Mouse (Mus musculus) stomach, embryonic 16.5 days (tissue): ENCODE measurements around the gene Clmn. TPM values are rescaled to one million over a fixed set of nuclear protein-coding genes. Genes with fewer than 3 reads are reported as not detected.

Experiments used
- ATAC-seq: fragments of 200-750 bp; cut with Nextera tagmentation; 2 replicates; pipeline ENCODE4 v1.8.0; 2017; ENCODE audit warnings: moderate number of reproducible peaks, moderate TSS enrichment; ENCODE audit not compliant: insufficient read depth, low FRiP score
- H3K27ac ChIP-seq: fragments of 300-500 bp; sonication (generic); 2 replicates; pipeline ENCODE4 v1.5.1; 2014; ENCODE audit warnings: low read length
- H3K27me3 ChIP-seq: fragments of 300-500 bp; sonication (generic); 2 replicates; pipeline ENCODE4 v1.6.1; 2014; ENCODE audit warnings: low read length, control low read depth, mixed read lengths; ENCODE audit not compliant: control insufficient read depth, insufficient read depth
- H3K36me3 ChIP-seq: fragments of 300-500 bp; sonication (generic); 2 replicates; pipeline ENCODE4 v1.6.1; 2014; ENCODE audit warnings: low read length; ENCODE audit not compliant: control insufficient read depth, insufficient read depth
- H3K4me1 ChIP-seq: fragments of 300-500 bp; sonication (generic); 2 replicates; pipeline ENCODE4 v1.6.1; 2014; ENCODE audit warnings: low read length, control low read depth, mixed read lengths; ENCODE audit not compliant: control insufficient read depth, insufficient read depth
- H3K4me2 ChIP-seq: fragments of 300-500 bp; sonication (generic); 2 replicates; pipeline ENCODE4 v1.6.1; 2014; ENCODE audit warnings: low read depth, low read length, mixed read lengths
- H3K4me3 ChIP-seq: fragments of 300-500 bp; sonication (generic); replicated peaks from 2 replicates; pipeline ENCODE4 v1.5.1; 2014; ENCODE audit warnings: mild to moderate bottlenecking, low read length
- H3K9ac ChIP-seq: fragments of 300-500 bp; sonication (generic); 2 replicates; pipeline ENCODE4 v1.6.1; 2014; ENCODE audit warnings: low read length
- H3K9me3 ChIP-seq: fragments of 300-500 bp; sonication (generic); replicated peaks from 2 replicates; pipeline ENCODE4 v1.6.1; 2016; ENCODE audit warnings: low read length, control low read depth; ENCODE audit not compliant: control insufficient read depth
- WGBS: fragments of 180-500 bp; shearing (Covaris S2); extraction: QIAGEN DNeasy Blood & Tissue Kit; methylation state at CpG from one replicate; pipeline ENCODE4 v1.1.7; 2014; 5-methylcytosine and 5-hydroxymethylcytosine counted together
- polyA plus RNA-seq: library from polyadenylated mRNA; unstranded; fragments of >200 nt; fragmentation: Nextera tagmentation; extraction: Ambion mirVana; gene quantifications from 2 replicates; pipeline ENCODE4 v1.2.1, GENCODE M21; 2015

Clmn gene
- polyA plus RNA-seq, 1 experiment from 2014 or later = 2.3 TPM

DNA sequence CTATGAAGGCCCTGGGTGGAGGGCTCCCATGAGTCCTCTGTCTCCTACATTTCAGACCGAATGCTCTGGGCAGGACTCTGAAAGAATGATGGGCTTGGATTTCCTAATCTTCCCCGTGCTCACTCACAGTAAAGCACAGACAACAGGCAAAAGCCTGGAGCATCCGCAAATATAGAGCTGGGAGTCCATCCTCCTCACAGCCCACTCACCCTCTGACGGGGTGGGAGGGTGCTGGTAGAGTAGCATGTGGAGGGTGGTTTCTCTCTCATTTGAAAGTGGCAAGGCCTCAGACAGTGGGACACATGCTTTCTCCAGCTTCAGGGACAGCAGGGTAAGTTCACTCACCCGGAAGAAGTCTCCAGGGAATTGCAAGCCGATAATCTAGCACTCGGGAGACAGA lies 21.2 kb upstream of the Clmn start:
- Histone ChIP-seq H3K4me2 (no peak overlapping the region), H3K4me3 (no peak overlapping the region), H3K9me3 (no peaks in the 10 kb centered on the region), H3K27me3 (no peaks in the 10 kb centered on the region), H3K27ac (no peak overlapping the region), H3K9ac (no peak overlapping the region), H3K36me3 (no peaks in the 10 kb centered on the region), H3K4me1 (0 out of 2 replicates have a peak, but pooled peaks cover 4% of the 10 kb centered on the region)
- no peak for ATAC-seq
- 80% methylated on average over 7 of the region's 7 CpGs for WGBS

GRCm38 (mm10) chr12:104882533-104882932 lies 17.7 kb upstream of the Clmn start:
- Histone ChIP-seq H3K27me3 (no peaks in the 10 kb centered on the region), H3K4me3 (no peak overlapping the region), H3K9me3 (no peaks in the 10 kb centered on the region), H3K9ac (no peak overlapping the region), H3K36me3 (no peaks in the 10 kb centered on the region), H3K4me2 (no peak overlapping the region), H3K4me1 (0 out of 2 replicates have a peak, but pooled peaks cover 4% of the 10 kb centered on the region), H3K27ac (peak overlapping the region; percentile 81)
- ATAC-seq = peak; percentile 76
- WGBS = 50% methylated on average over 5 of the region's 5 CpGs

DNA sequence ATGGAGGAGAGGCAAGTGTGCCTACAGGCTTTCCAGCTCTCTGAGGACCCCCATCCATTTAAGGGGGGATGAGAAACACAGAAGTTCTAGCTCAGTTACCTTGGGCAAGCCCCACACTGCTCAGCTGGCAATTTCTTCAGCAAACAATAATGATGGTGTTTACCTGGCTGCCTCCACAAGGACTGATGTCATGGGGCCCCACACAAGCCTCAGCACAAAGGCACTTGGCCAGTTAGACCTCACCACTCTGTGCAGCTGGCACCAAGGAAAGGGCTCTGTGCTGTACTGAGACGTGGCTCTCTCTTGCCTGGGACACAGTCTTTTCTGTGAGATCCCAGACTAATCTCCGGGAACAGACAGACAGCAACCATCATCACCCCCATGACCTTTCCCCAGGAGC lies 17.2 kb upstream of the Clmn start:
- Histone ChIP-seq H3K27ac (peak overlapping the region; percentile 81), H3K4me2 (no peak overlapping the region), H3K4me3 (no peak overlapping the region), H3K9me3 (no peaks in the 10 kb centered on the region), H3K36me3 (no peaks in the 10 kb centered on the region), H3K9ac (no peak overlapping the region), H3K27me3 (no peaks in the 10 kb centered on the region), H3K4me1 (0 out of 2 replicates have a peak, but pooled peaks cover 4% of the 10 kb centered on the region)
- 45% methylated on average over 2 of the region's 2 CpGs for WGBS
- peak; percentile 72 for ATAC-seq

DNA sequence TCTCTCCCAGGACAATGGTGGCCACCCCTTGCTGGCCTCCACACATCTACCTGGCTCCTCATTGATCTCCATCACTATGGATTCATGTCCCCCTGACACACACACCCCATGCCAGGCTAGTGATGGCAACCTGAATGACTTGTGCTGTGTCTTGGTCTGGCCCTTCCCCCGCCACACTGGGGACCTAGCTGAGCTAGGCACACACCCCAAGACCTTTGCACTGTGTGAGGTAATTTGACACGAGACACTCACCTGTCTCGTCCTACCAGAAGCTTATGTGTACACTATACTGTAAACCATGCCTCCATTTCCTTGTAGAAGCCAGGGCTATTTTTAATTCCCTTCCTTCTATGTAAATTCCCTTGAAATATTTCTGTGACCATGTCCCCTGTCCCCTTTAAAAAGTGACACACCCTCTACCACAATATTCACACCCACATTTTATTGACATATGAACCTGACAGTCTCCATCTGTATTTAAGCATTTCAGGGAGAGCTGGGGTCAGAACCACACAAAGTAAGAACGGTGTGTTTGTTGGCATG lies 16.7 kb upstream of the Clmn start:
- no peak overlapping the region for H3K4me2 ChIP-seq

DNA sequence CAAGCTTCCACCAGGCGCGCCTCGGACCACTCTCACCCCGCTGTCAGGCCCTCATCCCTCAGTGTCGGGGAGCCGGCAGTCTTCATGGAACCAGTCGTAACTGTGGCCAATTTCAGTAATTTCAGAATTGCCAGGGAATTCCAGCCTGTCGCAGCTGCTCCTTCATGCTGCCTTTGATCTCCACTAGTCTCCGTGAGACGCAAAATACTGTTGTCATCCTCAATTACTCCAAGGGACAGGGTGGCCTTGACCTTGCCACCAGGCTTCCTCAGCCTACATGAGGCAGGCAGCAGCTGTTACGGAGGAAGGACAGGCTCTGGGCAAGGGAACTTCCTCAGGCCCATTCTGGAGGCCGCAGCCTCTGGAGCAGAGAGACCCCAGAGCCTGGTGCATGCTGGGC lies 15.5 kb upstream of the Clmn start:
- H3K4me3 ChIP-seq = no peak overlapping the region
- WGBS = 65% methylated on average over 12 of the region's 12 CpGs
- H3K9ac ChIP-seq = no peak overlapping the region
- H3K4me1 ChIP-seq = 0 out of 2 replicates have a peak, but pooled peaks cover 4% of the 10 kb centered on the region
- H3K27me3 ChIP-seq = no peaks in the 10 kb centered on the region
- no peaks in the 10 kb centered on the region for H3K9me3 ChIP-seq
- no peak overlapping the region for H3K4me2 ChIP-seq
- no peaks in the 10 kb centered on the region for H3K36me3 ChIP-seq
- H3K27ac ChIP-seq = no peak overlapping the region
- ATAC-seq = no peak

More for the DNA sequence above, 16.7 kb upstream of the Clmn start:
- Histone ChIP-seq H3K4me3 (no peak overlapping the region), H3K27ac (peak overlapping the region; percentile 81), H3K9me3 (no peaks in the 10 kb centered on the region), H3K27me3 (no peaks in the 10 kb centered on the region), H3K4me1 (0 out of 2 replicates have a peak, but pooled peaks cover 4% of the 10 kb centered on the region), H3K9ac (no peak overlapping the region), H3K36me3 (no peaks in the 10 kb centered on the region)
- WGBS = 48% methylated on average over 4 of the region's 4 CpGs
- ATAC-seq = peak; percentile 88

GRCm38 (mm10) chr12:104879577-104879989 lies 14.7 kb upstream of the Clmn start:
- Histone ChIP-seq H3K27me3 (no peaks in the 10 kb centered on the region), H3K36me3 (no peaks in the 10 kb centered on the region), H3K4me3 (no peak overlapping the region), H3K9me3 (no peaks in the 10 kb centered on the region), H3K9ac (no peak overlapping the region), H3K4me1 (0 out of 2 replicates have a peak, but pooled peaks cover 4% of the 10 kb centered on the region), H3K4me2 (no peak overlapping the region), H3K27ac (no peak overlapping the region)
- 64% methylated on average over 10 of the region's 10 CpGs for WGBS
- ATAC-seq = no peak

DNA sequence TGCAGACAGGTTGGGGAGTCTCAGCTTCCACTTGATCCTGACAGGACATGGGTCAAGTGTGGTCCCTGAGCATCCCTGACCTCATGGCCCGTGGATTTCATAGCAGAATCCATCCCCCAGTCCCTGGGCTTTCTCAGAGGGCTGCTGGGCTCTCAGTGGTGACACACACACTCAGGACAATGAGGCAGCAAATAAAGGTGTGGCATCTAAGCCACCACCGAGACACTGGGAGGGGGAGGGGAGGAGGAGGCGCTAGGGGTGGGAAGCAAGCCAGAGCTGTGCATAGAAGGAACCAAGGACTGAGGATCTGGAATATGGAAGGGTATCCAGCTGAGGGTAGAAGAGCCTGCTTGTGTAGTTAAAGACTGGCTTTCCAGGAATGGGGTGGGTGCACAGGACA lies 11.2 kb upstream of the Clmn start:
- 38% methylated on average over 3 of the region's 3 CpGs for WGBS
- H3K9ac ChIP-seq = no peak overlapping the region

DNA sequence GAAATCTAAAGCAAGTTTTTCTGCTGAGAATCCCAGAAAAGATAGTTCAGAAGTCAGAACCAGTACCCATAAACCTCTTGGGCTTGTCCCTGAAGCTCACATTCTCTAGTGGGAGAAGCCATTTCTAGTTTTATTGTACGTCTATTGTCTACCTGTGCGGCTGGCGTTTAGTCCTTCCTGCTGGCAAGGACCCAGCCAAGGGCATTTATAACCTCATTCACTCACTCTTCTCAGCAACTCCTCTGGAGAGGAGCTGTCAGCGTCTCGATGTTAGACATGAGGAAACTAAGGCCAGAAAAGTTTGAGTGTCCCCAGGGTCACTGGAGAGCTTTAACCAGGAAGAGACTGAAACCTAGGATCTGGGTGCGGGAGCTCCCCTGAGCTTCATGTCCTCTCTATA lies 7.1 kb upstream of the Clmn start:
- H3K4me3 ChIP-seq = no peak overlapping the region
- no peaks in the 10 kb centered on the region for H3K9me3 ChIP-seq
- H3K27ac ChIP-seq = no peak overlapping the region
- H3K4me2 ChIP-seq = no peak overlapping the region
- H3K9ac ChIP-seq = no peak overlapping the region
- no peaks in the 10 kb centered on the region for H3K4me1 ChIP-seq
- ATAC-seq = no peak
- H3K36me3 ChIP-seq = no peaks in the 10 kb centered on the region
- no peaks in the 10 kb centered on the region for H3K27me3 ChIP-seq
- WGBS = 91% methylated on average over 6 of the region's 6 CpGs

More for the DNA sequence above, 11.2 kb upstream of the Clmn start:
- Histone ChIP-seq H3K27me3 (no peaks in the 10 kb centered on the region), H3K4me3 (no peak overlapping the region), H3K4me1 (no peaks in the 10 kb centered on the region), H3K27ac (no peak overlapping the region), H3K9me3 (no peaks in the 10 kb centered on the region), H3K36me3 (no peaks in the 10 kb centered on the region), H3K4me2 (no peak overlapping the region)
- ATAC-seq = peak; percentile 54; the same call in 1 of the 2 replicates

- no peak for ATAC-seq
- Histone ChIP-seq H3K27me3 (no peaks in the 10 kb centered on the region), H3K27ac (no peak overlapping the region), H3K9me3 (no peaks in the 10 kb centered on the region), H3K4me3 (no peak overlapping the region), H3K36me3 (no peaks in the 10 kb centered on the region), H3K4me1 (peaks cover 5% of the 10 kb centered on the region; the same call in 1 of the 2 replicates), H3K4me2 (no peak overlapping the region), H3K9ac (no peak overlapping the region)
- WGBS = 80% methylated on average over 3 of the region's 3 CpGs
Measured at GRCm38 (mm10) chr12:104869737-104870136, 4.9 kb upstream of the Clmn start.
